Mouse (Mus musculus): ENCODE measurements around the gene Rab3il1.

GRCm38 (mm10) chr19:10018527-10018818, 17.0 kb downstream of the Rab3il1 start:
- no peak for TF ChIP-seq CTCF (IDR thresholded peaks at IDR 0.05 in 2 of 3, conservative IDR thresholded peaks at IDR 0.05 in 1 of 3; ENCODE audit: control insufficient read depth in 1 of 3, insufficient read depth in 1 of 3, low read depth in 2 of 3, low read length in 3 of 3, poor library complexity in 1 of 3, severe bottlenecking in 1 of 3)
- no peak for TF ChIP-seq EP300 (IDR thresholded peaks at IDR 0.05; ENCODE audit: low read depth in 1 of 2, low read length in 2 of 2)
- no peak for TF ChIP-seq E2F4 (IDR thresholded peaks at IDR 0.05; ENCODE audit: borderline replicate concordance, low read depth, low read length)
- no peak for TF ChIP-seq MYB (IDR thresholded peaks at IDR 0.05; ENCODE audit: low read depth, low read length)
- no peak for TF ChIP-seq POLR2A (IDR thresholded peaks at IDR 0.05; ENCODE audit: control insufficient read depth in 1 of 2, insufficient read depth in 1 of 2, low read depth in 1 of 2, low read length in 2 of 2, poor library complexity in 1 of 2)
- TF ChIP-seq GABPA (IDR thresholded peaks at IDR 0.05; ENCODE audit: low read depth, low read length), result no peak
- no peak for TF ChIP-seq HCFC1 (IDR thresholded peaks at IDR 0.05; ENCODE audit: low read depth, low read length)
- no peak for TF ChIP-seq USF2 (IDR thresholded peaks at IDR 0.05; ENCODE audit: borderline replicate concordance in 1 of 2, insufficient read depth in 1 of 2, low read depth in 1 of 2, low read length in 2 of 2)
- no peak for TF ChIP-seq MXI1 (IDR thresholded peaks at IDR 0.05; ENCODE audit: low read depth, low read length)
- TF ChIP-seq TBP (IDR thresholded peaks at IDR 0.05; ENCODE audit: low read depth, low read length), result no peak
- TF ChIP-seq BHLHE40 (IDR thresholded peaks at IDR 0.05; ENCODE audit: borderline replicate concordance, low read depth, low read length), result no peak

Measured in MEL (cell line).